10 mouse cellular contexts compared by ENCODE assay signal in genomic region chr7:25790615-25791014, GRCm38 (mm10). TPM values are rescaled to one million over a fixed set of nuclear protein-coding genes. Genes with fewer than 3 reads are reported as not detected.
DNase-seq lines count a peak whose midpoint lies in the region; ATAC-seq and TF ChIP-seq lines count a peak whose summit lies in the region.
"Had no signal": no experiment of that assay in that cellular context is flagged by ENCODE, and none has a peak within 500 bp of the region (broad histone marks: within the 10 kb centered on the region; RNA-seq: fewer than 3 reads in every experiment).

No protein-coding gene starts in this region.

- no peaks in the 10 kb centered on the region for H3K9me3 ChIP-seq in intestine, postnatal 0 days (ENCODE audit: control insufficient read depth)
- H3K9me3 ChIP-seq in stomach, postnatal 0 days (ENCODE audit: control insufficient read depth, low read length), result no peaks in the 10 kb centered on the region
- H3K9me3 ChIP-seq in forebrain, embryonic 15.5 days, result no peaks in the 10 kb centered on the region
- no peaks in the 10 kb centered on the region for H3K9me3 ChIP-seq in hindbrain, embryonic 13.5 days
- H3K9me3 ChIP-seq: limb, embryonic 13.5 days had no signal

- DNase-seq in lung, adult 18-20 months, result peak; percentile 42 to 56
- no peak for DNase-seq in lung, adult 2 months
- peak; percentile 56 for DNase-seq in gastrocnemius, postnatal 25 days
- DNase-seq in stomach, postnatal 0 days (ENCODE audit: low spot score), result no peak
- DNase-seq: right cerebral cortex, postnatal 4 days had no signal

- no peak overlapping the region for H3K9ac ChIP-seq in intestine, postnatal 0 days (ENCODE audit: low read depth, low read length)
- H3K9ac ChIP-seq in stomach, postnatal 0 days (ENCODE audit: low read length), result no peak overlapping the region
- H3K9ac ChIP-seq in forebrain, embryonic 15.5 days (replicated peaks), result no peak overlapping the region
- H3K9ac ChIP-seq in hindbrain, embryonic 13.5 days, result no peak overlapping the region
- H3K9ac ChIP-seq: limb, embryonic 13.5 days had no signal

- no peak for TF ChIP-seq CTCF in lung, adult 2 months (IDR thresholded peaks at IDR 0.05; ENCODE audit: insufficient read depth, low read length)
- no peak for TF ChIP-seq CTCF in intestine, postnatal 0 days (IDR thresholded peaks at IDR 0.05; ENCODE audit: low read depth)
- 0 out of 2 replicates have a peak, but pooled peaks have one; percentile 3 for TF ChIP-seq CTCF in stomach, postnatal 0 days (IDR thresholded peaks at IDR 0.05; ENCODE audit: low read depth)

- H3K4me1 ChIP-seq in lung, adult 2 months (ENCODE audit: control insufficient read depth, insufficient read depth, low read length), result no peaks in the 10 kb centered on the region
- H3K4me1 ChIP-seq in intestine, postnatal 0 days (replicated peaks; ENCODE audit: control insufficient read depth, insufficient read depth, low read length), result 0 out of 2 replicates have a peak, but pooled peaks cover 6% of the 10 kb centered on the region
- 0 out of 2 replicates have a peak, but pooled peaks cover 4% of the 10 kb centered on the region for H3K4me1 ChIP-seq in stomach, postnatal 0 days (replicated peaks; ENCODE audit: control insufficient read depth, insufficient read depth)
- H3K4me1 ChIP-seq in forebrain, embryonic 15.5 days, result peaks cover 15% of the 10 kb centered on the region
- H3K4me1 ChIP-seq in hindbrain, embryonic 13.5 days (replicated peaks), result peaks cover 19% of the 10 kb centered on the region

- H3K27me3 ChIP-seq in intestine, postnatal 0 days (replicated peaks; ENCODE audit: control insufficient read depth, insufficient read depth, low read length), result no peaks in the 10 kb centered on the region
- H3K27me3 ChIP-seq in stomach, postnatal 0 days (ENCODE audit: control insufficient read depth, insufficient read depth, low read length), result no peaks in the 10 kb centered on the region
- H3K27me3 ChIP-seq in forebrain, embryonic 15.5 days, result no peaks in the 10 kb centered on the region
- no peaks in the 10 kb centered on the region for H3K27me3 ChIP-seq in hindbrain, embryonic 13.5 days
- H3K27me3 ChIP-seq: limb, embryonic 13.5 days had no signal

- ATAC-seq in intestine, postnatal 0 days, result no peak
- no peak for ATAC-seq in stomach, postnatal 0 days (ENCODE audit: low FRiP score, low TSS enrichment)
- no peak for ATAC-seq in forebrain, embryonic 15.5 days (replicated peaks)
- ATAC-seq in hindbrain, embryonic 13.5 days (ENCODE audit: low FRiP score), result no peak
- ATAC-seq: activated CD4-positive, CD25-positive, alpha-beta regulatory T cell, adult 4 months had no signal

- no peaks in the 10 kb centered on the region for H3K36me3 ChIP-seq in intestine, postnatal 0 days (ENCODE audit: control insufficient read depth, insufficient read depth)
- H3K36me3 ChIP-seq in stomach, postnatal 0 days (ENCODE audit: control insufficient read depth, insufficient read depth, low read length), result no peaks in the 10 kb centered on the region
- H3K36me3 ChIP-seq in forebrain, embryonic 15.5 days, result no peaks in the 10 kb centered on the region
- H3K36me3 ChIP-seq in hindbrain, embryonic 13.5 days, result no peaks in the 10 kb centered on the region

- H3K27ac ChIP-seq in intestine, postnatal 0 days (ENCODE audit: low read depth, low read length), result peak overlapping the region; percentile 35; the same call in 1 of the 2 replicates
- H3K27ac ChIP-seq in stomach, postnatal 0 days (replicated peaks), result no peak overlapping the region
- H3K27ac ChIP-seq in forebrain, embryonic 15.5 days (replicated peaks), result no peak overlapping the region
- H3K27ac ChIP-seq in hindbrain, embryonic 13.5 days, result no peak overlapping the region
- H3K27ac ChIP-seq: limb, embryonic 13.5 days had no signal

- no peak for TF ChIP-seq POLR2A in lung, adult 2 months (IDR thresholded peaks at IDR 0.05; ENCODE audit: borderline replicate concordance, extremely low read depth, low read depth, low read length)

- H3K4me2 ChIP-seq in intestine, postnatal 0 days (replicated peaks; ENCODE audit: low read depth), result no peak overlapping the region; the same call in 1 of the 2 replicates
- no peak overlapping the region for H3K4me2 ChIP-seq in stomach, postnatal 0 days (replicated peaks; ENCODE audit: low read depth)
- H3K4me2 ChIP-seq in forebrain, embryonic 15.5 days (replicated peaks), result no peak overlapping the region
- H3K4me2 ChIP-seq in hindbrain, embryonic 13.5 days, result no peak overlapping the region
- H3K4me2 ChIP-seq: limb, embryonic 13.5 days had no signal

- TF ChIP-seq EP300 in stomach, postnatal 0 days (optimal IDR thresholded peaks at IDR 0.05), result no peak

- no peak overlapping the region for H3K4me3 ChIP-seq in lung, adult 2 months (replicated peaks; ENCODE audit: extremely low read depth, low read depth, low read length)
- no peak overlapping the region for H3K4me3 ChIP-seq in intestine, postnatal 0 days (ENCODE audit: low read depth, low read length)
- H3K4me3 ChIP-seq in stomach, postnatal 0 days (ENCODE audit: low read depth, low read length), result no peak overlapping the region
- no peak overlapping the region for H3K4me3 ChIP-seq in forebrain, embryonic 15.5 days
- no peak overlapping the region for H3K4me3 ChIP-seq in hindbrain, embryonic 13.5 days
- H3K4me3 ChIP-seq: limb, embryonic 13.5 days had no signal

- 42% methylated on average over 8 of the region's 8 CpGs for WGBS in lung, adult 2 months
- 37% methylated on average over 8 of the region's 8 CpGs for WGBS in intestine, postnatal 0 days
- 46% methylated on average over 8 of the region's 8 CpGs for WGBS in stomach, postnatal 0 days
- 80% methylated on average over 8 of the region's 8 CpGs for WGBS in forebrain, embryonic 15.5 days
- WGBS in hindbrain, embryonic 13.5 days, result 76% methylated on average over 8 of the region's 8 CpGs

RNA-seq across cellular contexts. Expression of gene Axl, which starts 2.1 kb away (rescaled TPM):
- polyA plus RNA-seq in lung, adult 2 months (2012; rRNA removed), result 91.8 and 92.0 TPM in 2 replicates
- total RNA-seq in gastrocnemius, postnatal 25 days (2021), result 10 to 100 TPM; 41.1 to 42.4 TPM
- 52.1 and 58.8 TPM in 2 replicates for polyA plus RNA-seq in intestine, postnatal 0 days (2015; fragmentation: Nextera tagmentation; extraction: Ambion mirVana)
- polyA plus RNA-seq in stomach, postnatal 0 days (2015; fragmentation: Nextera tagmentation; extraction: Ambion mirVana), result 52.8 and 53.4 TPM in 2 replicates
- polyA plus RNA-seq in forebrain, embryonic 15.5 days (2015; fragmentation: Nextera tagmentation; extraction: Ambion mirVana), result 16.5 and 17.7 TPM in 2 replicates
- 21.9 and 22.2 TPM in 2 replicates for polyA plus RNA-seq in hindbrain, embryonic 13.5 days (2015; fragmentation: Nextera tagmentation; extraction: Ambion mirVana)

RNA-seq across cellular contexts. Expression of gene Cyp2s1, which starts 26.1 kb away (rescaled TPM):
- 116 and 135 TPM in 2 replicates for polyA plus RNA-seq in lung, adult 2 months (2012; rRNA removed)
- under 1 TPM; 0.13 to 0.16 TPM for total RNA-seq in gastrocnemius, postnatal 25 days (2021)
- 9.7 and 11.6 TPM in 2 replicates for polyA plus RNA-seq in intestine, postnatal 0 days (2015; fragmentation: Nextera tagmentation; extraction: Ambion mirVana)
- 166 and 195 TPM in 2 replicates for polyA plus RNA-seq in stomach, postnatal 0 days (2015; fragmentation: Nextera tagmentation; extraction: Ambion mirVana)
- polyA plus RNA-seq in forebrain, embryonic 15.5 days (2015; fragmentation: Nextera tagmentation; extraction: Ambion mirVana), result 0.61 and 1.1 TPM in 2 replicates
- 1.4 and 2.1 TPM in 2 replicates for polyA plus RNA-seq in hindbrain, embryonic 13.5 days (2015; fragmentation: Nextera tagmentation; extraction: Ambion mirVana)

RNA-seq across cellular contexts. Expression of gene Hnrnpul1, which starts 36.1 kb away (rescaled TPM):
- 43.8 and 49.9 TPM in 2 replicates for polyA plus RNA-seq in lung, adult 2 months (2012; rRNA removed)
- 10 to 100 TPM; 55.3 to 57.2 TPM for total RNA-seq in gastrocnemius, postnatal 25 days (2021)
- polyA plus RNA-seq in intestine, postnatal 0 days (2015; fragmentation: Nextera tagmentation; extraction: Ambion mirVana), result 32.1 TPM in 2 replicates
- 25.9 and 27.5 TPM in 2 replicates for polyA plus RNA-seq in stomach, postnatal 0 days (2015; fragmentation: Nextera tagmentation; extraction: Ambion mirVana)
- 51.8 and 53.5 TPM in 2 replicates for polyA plus RNA-seq in forebrain, embryonic 15.5 days (2015; fragmentation: Nextera tagmentation; extraction: Ambion mirVana)
- 49.9 and 50.7 TPM in 2 replicates for polyA plus RNA-seq in hindbrain, embryonic 13.5 days (2015; fragmentation: Nextera tagmentation; extraction: Ambion mirVana)

Comparison
In these comparisons a context has a peak if more than half of its experiments do, and no peak if none do; other contexts are left out.
1. DNase-seq: peak in lung, adult 18-20 months (2 of 2) and gastrocnemius, postnatal 25 days (single experiment); none in lung, adult 2 months (single experiment) and stomach, postnatal 0 days (single experiment).